Comparison of ENCODE assay signal across 27 mouse cellular contexts in genomic region chr2:137192183-137192582, GRCm38 (mm10).
DNase-seq lines count a peak whose midpoint lies in the region; ATAC-seq lines count a peak whose summit lies in the region.
"Had no signal": no experiment of that assay in that cellular context is flagged by ENCODE, and none has a peak within 500 bp of the region (broad histone marks: within the 10 kb centered on the region; RNA-seq: fewer than 3 reads in every experiment).

No protein-coding gene starts in this region.

- no peaks in the 10 kb centered on the region for H3K27me3 ChIP-seq in forebrain, embryonic 14.5 days (replicated peaks; ENCODE audit: control insufficient read depth, insufficient read depth, low read length)
- H3K27me3 ChIP-seq in forebrain, embryonic 12.5 days = no peaks in the 10 kb centered on the region
- no peaks in the 10 kb centered on the region for H3K27me3 ChIP-seq in heart, embryonic 14.5 days (ENCODE audit: control insufficient read depth, insufficient read depth, low read length)
- no peaks in the 10 kb centered on the region for H3K27me3 ChIP-seq in lung, embryonic 16.5 days (ENCODE audit: control insufficient read depth, insufficient read depth, low read depth, low read length)
- no peaks in the 10 kb centered on the region for H3K27me3 ChIP-seq in stomach, embryonic 14.5 days (ENCODE audit: control insufficient read depth, insufficient read depth, low read length)
- H3K27me3 ChIP-seq: embryonic facial prominence, embryonic 12.5 days; limb, embryonic 15.5 days; liver, embryonic 13.5 days had no signal

- H3K4me2 ChIP-seq in forebrain, embryonic 14.5 days (ENCODE audit: low read length) = no peak overlapping the region
- H3K4me2 ChIP-seq in forebrain, embryonic 12.5 days = no peak overlapping the region
- H3K4me2 ChIP-seq in heart, embryonic 14.5 days (ENCODE audit: low read length) = peak overlapping the region; percentile 58
- no peak overlapping the region for H3K4me2 ChIP-seq in lung, embryonic 16.5 days (ENCODE audit: low read depth, low read length)
- 0 out of 2 replicates have a peak overlapping the region, but pooled peaks have one; percentile 5 for H3K4me2 ChIP-seq in stomach, embryonic 14.5 days (replicated peaks; ENCODE audit: low read depth, low read length)
- H3K4me2 ChIP-seq: embryonic facial prominence, embryonic 12.5 days; hindbrain, embryonic 14.5 days; limb, embryonic 15.5 days; liver, embryonic 13.5 days had no signal

- WGBS in forebrain, embryonic 14.5 days = 84% methylated on average over 7 of the region's 7 CpGs
- WGBS in forebrain, embryonic 12.5 days = 86% methylated on average over 7 of the region's 7 CpGs
- 3% methylated on average over 7 of the region's 7 CpGs for WGBS in heart, embryonic 14.5 days
- 8% methylated on average over 7 of the region's 7 CpGs for WGBS in lung, embryonic 16.5 days
- WGBS in stomach, embryonic 14.5 days = 37% methylated on average over 7 of the region's 7 CpGs

- no peaks in the 10 kb centered on the region for H3K4me1 ChIP-seq in forebrain, embryonic 14.5 days (ENCODE audit: control insufficient read depth, insufficient read depth, low read length)
- H3K4me1 ChIP-seq in forebrain, embryonic 12.5 days = no peaks in the 10 kb centered on the region
- H3K4me1 ChIP-seq in heart, embryonic 14.5 days (ENCODE audit: control insufficient read depth in 2 of 2, insufficient read depth in 2 of 2, low read length in 2 of 2) = peaks cover 0 to 9% of the 10 kb centered on the region in 2 experiments
- 0 out of 2 replicates have a peak, but pooled peaks cover 5% of the 10 kb centered on the region for H3K4me1 ChIP-seq in lung, embryonic 16.5 days (replicated peaks; ENCODE audit: control insufficient read depth, insufficient read depth, low read length)
- peaks cover 6% of the 10 kb centered on the region; the same call in 1 of the 2 replicates for H3K4me1 ChIP-seq in stomach, embryonic 14.5 days (ENCODE audit: control insufficient read depth, insufficient read depth, low read length)
- H3K4me1 ChIP-seq: embryonic facial prominence, embryonic 12.5 days; liver, embryonic 13.5 days; midbrain, embryonic 10.5 days had no signal

- H3K4me3 ChIP-seq in forebrain, embryonic 14.5 days (ENCODE audit: low read depth, low read length) = no peak overlapping the region
- H3K4me3 ChIP-seq in forebrain, embryonic 12.5 days (replicated peaks) = no peak overlapping the region
- peak overlapping the region in 1 of 2 experiments; percentile 27; a peak in 2 of 4 replicates for H3K4me3 ChIP-seq in heart, embryonic 14.5 days (ENCODE audit: control insufficient read depth in 1 of 2, insufficient read depth in 1 of 2, low read depth in 1 of 2, low read length in 2 of 2)
- no peak overlapping the region for H3K4me3 ChIP-seq in lung, embryonic 16.5 days (ENCODE audit: low read length)
- no peak overlapping the region for H3K4me3 ChIP-seq in stomach, embryonic 14.5 days (ENCODE audit: low read depth, low read length)
- H3K4me3 ChIP-seq: embryonic facial prominence, embryonic 12.5 days; gastrocnemius, adult 2 months; limb, embryonic 10.5 days; limb, embryonic 15.5 days; liver, embryonic 13.5 days; midbrain, embryonic 10.5 days had no signal

- DNase-seq in forebrain, embryonic 14.5 days (ENCODE audit: low spot score) = peak; percentile 11
- no peak for DNase-seq in heart, adult 9 months (ENCODE audit: low spot score in 2 of 2)
- no peak for DNase-seq in lung, postnatal 25 days (ENCODE audit: low spot score)
- DNase-seq in adrenal gland, adult 8-10 months = no peak
- DNase-seq: adrenal gland, postnatal 10 days; cerebellum, adult 11 months; cerebellum, adult 9-11 months; embryo, embryonic 11 days; gastrocnemius, adult 2 months; gastrocnemius, postnatal 36 days; kidney, postnatal 14 days; layer of hippocampus, adult 9-11 months; liver, embryonic 13.5 days; right cerebral cortex, postnatal 25 days had no signal

- H3K9ac ChIP-seq in forebrain, embryonic 14.5 days (ENCODE audit: low read length) = no peak overlapping the region
- H3K9ac ChIP-seq in forebrain, embryonic 12.5 days = no peak overlapping the region
- no peak overlapping the region for H3K9ac ChIP-seq in heart, embryonic 14.5 days (ENCODE audit: low read length)
- no peak overlapping the region for H3K9ac ChIP-seq in lung, embryonic 16.5 days (ENCODE audit: low read length)
- no peak overlapping the region for H3K9ac ChIP-seq in stomach, embryonic 14.5 days (replicated peaks; ENCODE audit: low read depth, low read length)
- H3K9ac ChIP-seq: embryonic facial prominence, embryonic 12.5 days; hindbrain, embryonic 14.5 days; limb, embryonic 15.5 days; liver, embryonic 13.5 days had no signal

- H3K27ac ChIP-seq in forebrain, embryonic 14.5 days (ENCODE audit: low read depth, low read length) = no peak overlapping the region
- H3K27ac ChIP-seq in forebrain, embryonic 12.5 days = no peak overlapping the region
- H3K27ac ChIP-seq in heart, embryonic 14.5 days (replicated peaks in 1 of 2; ENCODE audit: control insufficient read depth in 1 of 2, insufficient read depth in 1 of 2, low read depth in 2 of 2, low read length in 2 of 2) = peak overlapping the region in 1 of 2 experiments; percentile 4; a peak in 1 of 4 replicates
- no peak overlapping the region for H3K27ac ChIP-seq in lung, embryonic 16.5 days (ENCODE audit: low read length)
- H3K27ac ChIP-seq in stomach, embryonic 14.5 days (ENCODE audit: low read length) = no peak overlapping the region
- H3K27ac ChIP-seq: embryonic facial prominence, embryonic 12.5 days; gastrocnemius, adult 2 months; hindbrain, embryonic 14.5 days; limb, embryonic 10.5 days; limb, embryonic 15.5 days; liver, embryonic 13.5 days; midbrain, embryonic 10.5 days had no signal

- no peak for ATAC-seq in forebrain, embryonic 14.5 days
- ATAC-seq in forebrain, embryonic 12.5 days (ENCODE audit: low FRiP score) = no peak
- ATAC-seq in heart, embryonic 14.5 days (ENCODE audit: insufficient number of reproducible peaks, insufficient read depth, low FRiP score, low read depth) = no peak
- ATAC-seq in lung, embryonic 16.5 days (ENCODE audit: low read depth) = peak; percentile 49; the same call in 1 of the 2 replicates
- peak; percentile 63 for ATAC-seq in stomach, embryonic 14.5 days (ENCODE audit: insufficient number of reproducible peaks, insufficient read depth, low FRiP score, low read depth)
- ATAC-seq: forebrain, embryonic 16.5 days; intestine, postnatal 0 days; midbrain, embryonic 16.5 days had no signal

- H3K9me3 ChIP-seq in forebrain, embryonic 14.5 days (replicated peaks; ENCODE audit: control insufficient read depth, low read length) = no peaks in the 10 kb centered on the region
- no peaks in the 10 kb centered on the region for H3K9me3 ChIP-seq in forebrain, embryonic 12.5 days
- H3K9me3 ChIP-seq in heart, embryonic 14.5 days (ENCODE audit: control insufficient read depth, low read length) = peaks cover 2% of the 10 kb centered on the region; the same call in 1 of the 2 replicates
- no peaks in the 10 kb centered on the region for H3K9me3 ChIP-seq in lung, embryonic 16.5 days (ENCODE audit: control insufficient read depth, low read length)
- no peaks in the 10 kb centered on the region for H3K9me3 ChIP-seq in stomach, embryonic 14.5 days (ENCODE audit: control insufficient read depth, low read depth, low read length)
- H3K9me3 ChIP-seq: embryonic facial prominence, embryonic 12.5 days; limb, embryonic 10.5 days; limb, embryonic 15.5 days; liver, embryonic 13.5 days; midbrain, embryonic 10.5 days had no signal

- no peaks in the 10 kb centered on the region for H3K36me3 ChIP-seq in forebrain, embryonic 14.5 days (ENCODE audit: control insufficient read depth, insufficient read depth, low read length)
- H3K36me3 ChIP-seq in forebrain, embryonic 12.5 days (replicated peaks) = no peaks in the 10 kb centered on the region
- no peaks in the 10 kb centered on the region for H3K36me3 ChIP-seq in heart, embryonic 14.5 days (ENCODE audit: control insufficient read depth, insufficient read depth, low read length)
- no peaks in the 10 kb centered on the region for H3K36me3 ChIP-seq in lung, embryonic 16.5 days (ENCODE audit: control insufficient read depth, insufficient read depth, low read length)
- no peaks in the 10 kb centered on the region for H3K36me3 ChIP-seq in stomach, embryonic 14.5 days (ENCODE audit: control insufficient read depth, insufficient read depth, low read length)
- H3K36me3 ChIP-seq: embryonic facial prominence, embryonic 12.5 days; G1E; limb, embryonic 10.5 days; limb, embryonic 15.5 days; liver, embryonic 13.5 days; midbrain, embryonic 10.5 days had no signal

Comparison
In these comparisons a context has a peak if more than half of its experiments do, and no peak if none do; other contexts are left out.
1. ATAC-seq: peak in lung, embryonic 16.5 days (single experiment) and stomach, embryonic 14.5 days (single experiment); none in forebrain, embryonic 14.5 days (single experiment), forebrain, embryonic 12.5 days (single experiment) and heart, embryonic 14.5 days (single experiment).
2. H3K4me2 ChIP-seq: peak in heart, embryonic 14.5 days (single experiment) and stomach, embryonic 14.5 days (single experiment); none in forebrain, embryonic 14.5 days (single experiment), forebrain, embryonic 12.5 days (single experiment) and lung, embryonic 16.5 days (single experiment).